Mouse (Mus musculus): Measurements from ENCODE around the gene Slc44a1.

The Slc44a1 gene

GRCm38 (mm10) chr4:53621084-53621483 lies 180.9 kb downstream of the Slc44a1 start:
- DNase-seq = peak in 1 of 2 experiments; percentile 29

- DNase-seq = no peak
Observed at GRCm38 (mm10) chr4:53621490-53621889, 181.3 kb downstream of the Slc44a1 start.

- DNase-seq = no peak
Observed at GRCm38 (mm10) chr4:53623711-53624110, 183.5 kb downstream of the Slc44a1 start.

GRCm38 (mm10) chr4:53624816-53625215 lies 184.6 kb downstream of the Slc44a1 start:
- peak; percentile 25 to 78 for DNase-seq

DNA sequence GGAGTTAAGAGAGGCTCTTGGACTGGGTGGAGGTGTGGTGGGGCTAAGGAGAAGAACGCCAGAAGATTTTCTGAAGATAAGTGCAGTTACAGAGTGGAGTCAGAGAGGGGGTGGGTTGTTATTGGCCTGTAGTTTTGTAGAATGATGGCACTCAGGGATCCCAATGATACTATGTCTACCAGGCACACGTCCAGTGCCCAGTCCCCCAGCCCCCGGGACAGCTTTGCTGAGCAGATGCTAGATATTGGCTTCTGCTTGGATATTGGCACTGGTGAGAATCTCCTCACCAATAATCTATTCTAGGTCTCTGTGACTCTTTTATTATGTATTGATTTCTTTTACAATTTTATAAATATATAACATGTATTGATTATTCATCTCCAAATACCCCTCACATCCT lies 185.1 kb downstream of the Slc44a1 start:
- DNase-seq = no peak

DNA sequence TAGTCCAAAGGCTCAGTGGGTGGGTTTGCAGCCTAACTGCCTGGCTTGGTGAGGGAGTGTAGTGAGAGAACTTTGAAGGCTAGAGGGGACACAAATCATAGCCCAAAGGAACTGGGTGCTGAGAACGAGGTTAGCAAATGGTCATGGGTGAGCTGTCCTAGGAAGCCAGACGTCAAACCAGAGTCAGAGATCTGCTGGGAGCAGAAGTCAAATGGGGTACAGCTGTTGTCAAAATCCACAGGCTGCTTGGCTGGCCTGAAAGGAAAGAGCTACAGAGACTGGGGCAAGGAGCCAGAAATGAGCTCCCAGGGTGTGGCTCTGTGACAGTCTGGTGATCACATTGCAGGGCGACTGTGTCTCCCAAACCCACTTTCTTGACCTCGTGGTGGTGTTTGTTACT lies 188.7 kb downstream of the Slc44a1 start:
- DNase-seq = peak; percentile 65 to 70

DNA sequence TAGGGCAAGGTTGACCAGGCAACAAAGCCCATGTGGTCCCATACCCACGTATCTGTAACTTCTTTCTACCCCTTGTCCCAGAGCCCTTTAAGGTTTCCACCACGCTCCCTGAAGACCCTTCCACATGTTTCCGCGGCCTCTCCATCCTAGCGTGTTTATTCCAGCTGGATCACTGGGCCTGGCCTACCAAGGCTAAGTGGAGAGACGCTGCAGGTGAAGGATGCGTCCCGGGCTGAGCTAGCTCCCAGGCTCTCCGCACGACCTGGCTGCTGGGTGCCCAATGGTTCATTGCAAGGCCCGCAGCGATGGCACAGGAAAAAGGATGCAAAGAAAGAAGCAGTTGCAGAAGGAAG lies 190.7 kb downstream of the Slc44a1 start:
- no peak for DNase-seq

DNA sequence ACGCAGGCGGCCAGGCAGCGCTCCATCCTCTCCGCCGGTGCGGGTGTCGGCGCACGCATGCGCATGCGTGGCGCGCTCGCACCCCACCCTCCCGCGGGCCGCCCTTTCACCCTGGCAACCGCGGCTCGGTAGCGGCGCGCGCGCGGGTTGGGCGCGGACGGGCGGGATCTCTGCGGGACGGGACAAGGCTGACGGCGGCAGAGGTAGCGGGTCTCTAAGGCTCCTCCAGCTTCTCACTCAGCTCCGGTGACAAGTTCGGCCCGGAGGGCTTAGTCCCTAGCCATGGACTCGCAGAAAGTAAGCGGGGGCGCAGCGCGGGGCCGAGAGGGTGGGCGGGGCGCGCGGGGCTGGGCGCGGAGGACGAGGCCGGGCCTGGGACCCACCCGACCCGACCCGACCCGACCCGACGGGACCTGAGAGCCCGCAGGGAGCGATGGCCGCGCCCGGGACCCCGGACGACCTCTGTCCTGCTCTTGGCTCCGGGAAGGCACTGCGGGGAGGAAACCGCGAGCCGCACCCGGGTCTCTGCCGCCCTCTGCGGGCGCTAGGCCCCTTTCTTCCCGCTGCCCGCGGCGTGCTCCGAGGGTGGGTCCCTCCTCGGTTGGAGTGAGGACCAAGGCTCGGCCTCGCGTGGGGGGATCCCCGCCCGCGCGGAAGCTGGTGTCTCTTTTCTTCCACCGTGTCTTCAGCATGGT lies 191.2 kb downstream of the Slc44a1 start, which contains the start of gene Fsd1l:
TSS of gene Fsd1l (plus strand) at position 156 of the 695 bp plus-strand sequence.
- DNase-seq = peak; percentile 56 to 86

DNA sequence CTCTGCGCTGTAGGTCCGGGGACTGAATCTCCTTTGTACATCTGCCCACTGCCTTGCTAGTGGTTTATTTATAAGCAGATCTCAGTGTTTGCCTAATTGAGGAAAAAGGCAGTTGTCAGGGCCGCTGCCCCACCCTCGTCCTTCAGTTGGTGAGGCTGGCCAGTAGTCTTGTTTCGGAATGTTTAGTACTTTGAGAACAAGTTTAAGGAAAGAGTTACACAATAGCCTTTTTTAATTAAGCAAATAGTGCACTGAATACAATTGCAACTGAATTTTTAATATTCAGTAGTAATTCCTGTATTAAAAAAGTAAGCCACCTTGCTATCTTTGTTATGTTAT lies 191.8 kb downstream of the Slc44a1 start:
- no peak for DNase-seq

DNA sequence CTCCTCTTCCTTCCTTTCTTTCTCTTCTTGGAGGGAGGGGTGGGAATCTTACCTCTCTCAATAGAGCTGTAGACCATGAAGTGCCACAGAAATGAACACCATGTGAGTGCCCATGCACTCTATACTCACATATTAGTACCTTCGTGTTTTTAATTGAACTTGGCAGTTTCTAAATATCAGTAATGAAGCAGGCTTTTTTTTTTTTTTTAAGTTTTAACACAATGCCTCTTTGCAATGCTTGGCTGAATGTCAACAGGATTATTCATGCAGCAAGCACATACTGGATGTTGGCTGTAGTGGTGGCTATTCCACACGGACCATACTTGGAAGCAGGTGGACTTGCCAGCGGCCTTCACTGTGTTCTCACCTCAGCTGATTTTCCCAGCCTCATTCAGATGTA lies 195.1 kb downstream of the Slc44a1 start:
- no peak for DNase-seq

GRCm38 (mm10) chr4:53637269-53637909 lies 197.2 kb downstream of the Slc44a1 start:
- no peak for DNase-seq

DNA sequence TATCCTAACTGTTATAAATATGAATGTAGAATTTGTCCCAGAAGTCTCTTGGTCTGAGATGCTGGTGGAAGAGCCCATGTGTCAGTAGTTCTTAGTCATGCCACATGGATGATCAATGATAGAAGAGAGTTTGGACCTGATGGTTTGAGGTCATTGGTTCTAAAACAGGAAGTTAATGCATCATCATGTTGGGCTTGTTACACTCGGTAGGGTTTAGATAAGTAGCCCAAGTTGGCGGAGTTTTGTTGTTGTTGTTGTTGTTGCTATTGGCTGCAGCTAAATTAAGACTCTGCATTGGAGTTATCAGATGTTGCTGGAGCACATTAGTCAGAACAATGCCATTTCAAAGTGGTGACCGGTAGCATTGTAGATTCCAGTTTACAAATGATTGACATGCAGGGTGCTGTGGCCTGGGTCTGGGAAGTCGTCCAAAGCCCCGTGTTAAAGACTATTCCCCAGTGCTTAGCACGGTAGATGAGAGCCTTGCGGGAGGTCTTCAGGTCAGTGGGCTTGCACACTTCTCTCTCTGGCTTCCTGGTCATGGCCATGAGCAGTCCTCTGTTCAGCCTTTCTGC lies 198.4 kb downstream of the Slc44a1 start:
- DNase-seq = no peak

DNA sequence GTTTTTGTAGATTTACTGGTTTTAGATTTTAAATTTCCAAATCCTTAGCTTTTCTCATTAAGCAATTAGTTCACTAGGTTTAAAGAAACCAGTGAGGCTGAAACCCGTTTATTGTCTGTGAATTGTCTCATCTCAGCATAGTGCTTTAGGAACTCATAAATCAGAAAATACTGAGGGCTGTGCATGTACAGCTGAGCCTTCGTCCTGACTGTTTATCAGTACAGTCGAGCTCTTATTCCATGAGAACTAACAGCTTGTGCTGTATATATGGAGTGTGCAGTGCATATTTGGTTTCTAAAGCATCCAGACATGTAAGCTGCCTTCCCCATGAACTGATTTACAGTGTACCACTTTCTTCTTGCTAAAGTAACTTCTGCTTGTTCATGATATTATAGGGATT lies 217.8 kb downstream of the Slc44a1 start:
- DNase-seq = no peak

DNA sequence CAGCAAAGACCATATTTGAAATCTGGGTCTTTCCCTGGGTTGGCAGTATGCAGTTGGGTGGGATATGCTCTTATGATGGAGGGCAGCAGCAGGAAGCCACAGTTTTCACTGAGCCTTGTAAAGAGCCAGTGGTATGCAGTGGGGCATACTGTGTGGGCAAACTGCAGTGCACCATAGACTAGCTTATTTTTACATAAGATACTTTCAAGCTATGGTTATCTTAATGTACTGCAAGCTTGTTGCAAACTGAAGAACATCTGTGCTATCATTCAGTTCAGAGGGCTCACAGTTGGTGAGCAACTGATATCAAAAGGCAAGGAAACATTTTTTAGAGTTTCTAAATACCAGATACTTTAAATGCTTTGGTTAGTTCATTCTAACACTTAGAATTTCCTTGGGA lies 220.5 kb downstream of the Slc44a1 start:
- no peak for DNase-seq

Data from kidney, postnatal 36 days (tissue).